Mouse (Mus musculus) brain, embryonic 18.5 days (tissue): ENCODE data around the gene Gm4924.

ENCODE experiments used
- DNase-seq: peaks from one replicate; pipeline ENCODE4 v3.0.0-alpha.2; 2012; ENCODE audit warnings: low read depth, low spot score

Gm4924 gene

GRCm38 (mm10) chr10:82354083-82355010 is at the start of gene Gm4924:
Gene Gm4924, plus strand, starts transcription at chr10:82354255.
- peak; percentile 92 for DNase-seq

GRCm38 (mm10) chr10:82316482-82316881 is 37.6 kb upstream of the Gm4924 start, which contains the start of gene 4932415D10Rik:
Gene 4932415D10Rik, minus strand, starts transcription at chr10:82316582.
- DNase-seq = no peak

GRCm38 (mm10) chr10:82320134-82320533 is 33.9 kb upstream of the Gm4924 start:
- no peak for DNase-seq

DNA sequence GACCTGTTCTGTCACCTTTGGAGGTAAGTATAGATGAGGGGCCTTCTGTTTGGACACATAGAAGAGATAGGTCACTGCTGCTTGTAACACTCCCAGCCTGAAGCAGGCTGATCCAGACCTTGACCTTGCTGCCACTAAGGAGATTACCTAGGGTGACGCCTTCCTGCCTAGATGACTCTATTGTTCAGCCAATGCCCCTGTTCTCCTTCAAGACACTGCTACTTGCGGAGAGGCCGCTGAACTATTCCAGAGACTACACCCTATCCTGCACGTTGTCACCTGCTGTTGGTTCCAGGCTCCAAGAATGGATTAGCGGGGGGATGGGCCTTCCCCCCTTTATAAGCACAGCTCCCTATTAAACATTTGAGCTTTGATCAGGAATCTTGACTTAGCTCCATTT is 24.2 kb upstream of the Gm4924 start:
- DNase-seq = no peak

- no peak for DNase-seq
These were observed 1.3 kb downstream of the Gm4924 start for GRCm38 (mm10) chr10:82355401-82355800.

DNA sequence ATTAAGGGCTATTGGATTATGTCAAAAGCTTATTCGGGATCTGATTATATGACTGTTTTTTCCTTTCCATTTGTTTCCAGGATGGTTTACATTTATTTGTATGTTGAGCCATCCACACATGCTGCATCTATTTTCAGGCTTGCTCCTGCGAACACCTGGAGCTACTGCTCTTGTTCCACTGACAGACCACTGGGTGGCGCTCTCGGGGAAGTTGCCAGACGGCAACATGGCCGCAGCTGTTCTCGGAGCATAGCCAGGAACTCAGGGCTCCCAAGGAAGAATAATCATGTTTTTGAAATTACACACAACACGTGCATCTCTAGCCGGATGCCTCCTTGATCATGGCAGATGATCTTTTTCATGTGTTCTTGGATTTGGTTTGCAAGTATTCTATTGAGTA is 7.9 kb downstream of the Gm4924 start:
- no peak for DNase-seq

GRCm38 (mm10) chr10:82382992-82383391 is 28.9 kb downstream of the Gm4924 start:
- no peak for DNase-seq

- DNase-seq = no peak
These were observed 55.5 kb downstream of the Gm4924 start for GRCm38 (mm10) chr10:82409511-82409910.

DNA sequence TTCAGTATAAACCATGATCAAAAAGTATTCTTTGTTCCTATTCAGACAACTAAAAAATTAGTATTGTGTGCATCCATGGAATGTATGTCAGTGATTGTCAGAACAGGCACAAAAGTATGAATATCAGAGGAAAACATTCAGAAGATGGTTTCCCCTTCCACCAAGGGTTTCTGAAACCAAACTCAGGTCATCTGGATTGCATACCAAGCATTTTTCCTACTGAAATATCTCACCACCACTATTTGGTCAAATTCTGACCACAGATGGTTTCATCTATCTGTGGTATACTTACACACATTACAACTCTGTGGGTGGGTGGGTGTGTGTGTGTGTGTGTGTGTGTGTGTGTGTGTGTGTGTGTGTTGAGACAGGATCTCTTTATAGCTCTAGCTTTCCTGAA is 69.6 kb downstream of the Gm4924 start:
- no peak for DNase-seq
